Mouse (Mus musculus): ENCODE data around the gene 1700023F06Rik. TPM values are rescaled to one million over a fixed set of nuclear protein-coding genes. Genes with fewer than 3 reads are reported as not detected.

1700023F06Rik gene
- total RNA-seq, 2 experiments from 2014 or later = not detected

- DNase-seq (ENCODE audit: low spot score in 2 of 2) = no peak
These were observed 16.0 kb downstream of the 1700023F06Rik start for GRCm38 (mm10) chr11:103192230-103192955.

GRCm38 (mm10) chr11:103184891-103185290 is 23.5 kb downstream of the 1700023F06Rik start:
- DNase-seq (ENCODE audit: low spot score in 2 of 2) = no peak

- no peak for DNase-seq (ENCODE audit: low spot score in 2 of 2)
These were observed 26.4 kb downstream of the 1700023F06Rik start for GRCm38 (mm10) chr11:103181911-103182310.

- no peak for DNase-seq (ENCODE audit: low spot score in 2 of 2)
These were observed 27.0 kb downstream of the 1700023F06Rik start for GRCm38 (mm10) chr11:103181349-103181748.

GRCm38 (mm10) chr11:103180426-103180825 is 27.9 kb downstream of the 1700023F06Rik start:
- DNase-seq (ENCODE audit: low spot score in 2 of 2) = no peak

GRCm38 (mm10) chr11:103178748-103179147 is 29.6 kb downstream of the 1700023F06Rik start:
- no peak for DNase-seq (ENCODE audit: low spot score in 2 of 2)

- DNase-seq (ENCODE audit: low spot score in 2 of 2) = peak in 1 of 2 experiments; percentile 8
These were observed 30.4 kb downstream of the 1700023F06Rik start for GRCm38 (mm10) chr11:103177815-103178485.

GRCm38 (mm10) chr11:103177216-103177615 is 31.1 kb downstream of the 1700023F06Rik start:
- no peak for DNase-seq (ENCODE audit: low spot score in 2 of 2)

GRCm38 (mm10) chr11:103176510-103176909 is 31.8 kb downstream of the 1700023F06Rik start:
- DNase-seq (ENCODE audit: low spot score in 2 of 2) = no peak

GRCm38 (mm10) chr11:103175688-103176442 is 32.5 kb downstream of the 1700023F06Rik start:
- DNase-seq (ENCODE audit: low spot score in 2 of 2) = no peak

- DNase-seq (ENCODE audit: low spot score in 2 of 2) = no peak
These were observed 33.4 kb downstream of the 1700023F06Rik start for GRCm38 (mm10) chr11:103174891-103175391.

- DNase-seq (ENCODE audit: low spot score in 2 of 2) = no peak
These were observed 33.9 kb downstream of the 1700023F06Rik start for GRCm38 (mm10) chr11:103174411-103174832.

- DNase-seq (ENCODE audit: low spot score in 2 of 2) = peak in 1 of 2 experiments; percentile 8
These were observed 34.5 kb downstream of the 1700023F06Rik start for GRCm38 (mm10) chr11:103173771-103174344.

- DNase-seq (ENCODE audit: low spot score in 2 of 2) = no peak
These were observed 35.2 kb downstream of the 1700023F06Rik start for GRCm38 (mm10) chr11:103173041-103173770.

- no peak for DNase-seq (ENCODE audit: low spot score in 2 of 2)
These were observed 35.8 kb downstream of the 1700023F06Rik start for GRCm38 (mm10) chr11:103172392-103173040.

- no peak for DNase-seq (ENCODE audit: low spot score in 2 of 2)
These were observed 36.5 kb downstream of the 1700023F06Rik start for GRCm38 (mm10) chr11:103171703-103172391.

- no peak for DNase-seq (ENCODE audit: low spot score in 2 of 2)
These were observed 37.1 kb downstream of the 1700023F06Rik start for GRCm38 (mm10) chr11:103171286-103171620.

GRCm38 (mm10) chr11:103170494-103171285 is 37.7 kb downstream of the 1700023F06Rik start, which contains the start of gene Fmnl1:
TSS of gene Fmnl1 (plus strand) at chr11:103171107.
- DNase-seq (ENCODE audit: low spot score in 2 of 2) = no peak

GRCm38 (mm10) chr11:103170111-103170493 is 38.3 kb downstream of the 1700023F06Rik start:
- no peak for DNase-seq (ENCODE audit: low spot score in 2 of 2)

Data from gastrocnemius, postnatal 4 days (tissue).